Mouse (Mus musculus) Patski (cell line): Measurements from ENCODE around the gene Fam167b. TPM values are rescaled to one million over a fixed set of nuclear protein-coding genes. Genes with fewer than 3 reads are reported as not detected.

Experiments used
- ATAC-seq: fragments of 100-300 bp; one replicate; pipeline ENCODE4 v1.8.0; 2021
- CTCF ChIA-PET: fragments of 350-600 bp; sonication (Branson Sonifier 250); formaldehyde crosslinking; loops from one replicate; lab custom pipeline; 2022; ENCODE audit warnings: inconsistent platforms; lab: Charles Lee
- POLR2A ChIA-PET: fragments of 350-600 bp; sonication (Branson Sonifier 250); formaldehyde crosslinking; loops from one replicate; lab custom pipeline; 2022; ENCODE audit warnings: antibody characterized with exemption, inconsistent platforms; lab: Charles Lee
- DNase-seq: peaks from one replicate; pipeline ENCODE4 v3.0.0-alpha.2; 2011; ENCODE audit warnings: low read depth, low spot score
- H3K27me3 ChIP-seq: fragments of 371-371 bp; one replicate; pipeline ENCODE4 v1.5.1; 2021
- CTCF ChIP-seq: fragments of 100-300 bp; IDR thresholded peaks from one replicate; pipeline ENCODE4 v1.5.1; 2021
- in situ Hi-C: fragments of 300-500 bp; cut with MboI; formaldehyde crosslinking; loops from 3 replicates; pipeline ENCODE4 v1.11.1; 2018; ENCODE audit warnings: low pct_unique_long_range_greater_than_20kb, mixed read lengths
- polyA plus RNA-seq: library from polyadenylated mRNA; unstranded; gene quantifications from one replicate; pipeline ENCODE4 v1.2.3, GENCODE M21; 2021

The Fam167b gene
- polyA plus RNA-seq, 1 experiment from 2014 or later: not detected

DNA sequence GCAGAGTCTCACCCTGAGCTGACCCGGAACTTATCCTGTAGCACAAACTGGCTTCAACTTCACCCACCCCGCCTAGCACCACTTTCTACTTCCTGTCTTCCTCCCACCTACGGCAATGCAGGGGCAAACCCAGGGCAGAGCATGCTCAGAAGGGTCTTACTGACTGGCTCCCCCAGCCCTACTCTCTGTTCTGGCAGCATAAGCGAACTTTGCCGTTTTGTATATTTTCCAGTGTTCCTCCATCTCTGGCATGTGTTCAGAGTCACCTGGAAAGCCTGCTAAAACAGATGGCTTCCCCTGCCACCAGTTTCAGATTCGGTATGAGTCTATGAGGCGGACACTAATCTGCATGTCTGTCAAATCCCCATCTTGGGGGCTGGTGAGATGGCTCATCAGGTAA lies 2.0 kb upstream of the Fam167b start:
- CTCF ChIA-PET: no interaction called here
- no peak for TF ChIP-seq CTCF
- ATAC-seq: no peak

GRCm38 (mm10) chr4:129577688-129578087 lies 661 bp downstream of the Fam167b start:
- no peak for DNase-seq
- in situ Hi-C loops: no loop called here
- ChIA-PET CTCF (interaction anchor here (0.7 to 3.6 kb wide), 8 partner anchors 8 to 36 kb away, joined by 3 to 19 read pairs (median 4); no protein-coding TSS in a partner anchor), POLR2A (no interaction called here)
- no peak for TF ChIP-seq CTCF
- no peak for ATAC-seq
- H3K27me3 ChIP-seq: no peaks in the 10 kb centered on the region

More for the DNA sequence above, 2.0 kb upstream of the Fam167b start:
- in situ Hi-C loops: no loop called here
- no peaks in the 10 kb centered on the region for H3K27me3 ChIP-seq
- POLR2A ChIA-PET: no interaction called here
- no peak for DNase-seq

DNA sequence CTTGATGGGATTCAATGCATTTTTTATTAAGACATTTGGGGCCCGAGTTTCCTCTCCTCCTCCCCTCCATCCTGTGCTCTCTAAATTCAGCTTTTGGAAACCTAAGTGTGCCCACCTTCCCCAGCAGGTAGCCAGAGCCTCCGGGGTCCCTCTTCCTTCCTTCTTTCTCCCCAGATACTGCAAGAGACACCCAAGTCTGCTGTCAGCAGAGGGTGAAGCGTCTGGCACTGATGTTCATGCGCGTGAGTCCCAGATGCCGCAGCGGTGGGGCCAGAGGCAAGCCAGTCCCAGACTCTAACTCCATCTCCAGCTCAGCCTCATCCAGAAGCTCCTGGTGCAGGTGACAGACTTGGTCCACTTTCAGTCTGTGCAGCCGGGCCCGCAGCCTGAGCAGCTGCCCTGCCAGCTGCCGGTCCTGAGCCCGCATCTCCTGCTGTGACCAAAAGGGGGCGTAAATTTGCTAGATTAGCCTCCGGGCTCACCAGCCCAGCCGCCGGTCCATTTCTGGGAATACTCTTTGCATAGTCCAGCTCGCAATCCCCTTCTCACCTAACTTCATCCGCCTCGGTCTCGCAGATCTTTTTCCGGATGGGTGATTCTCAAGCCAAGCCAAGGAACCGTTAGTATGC lies 1.4 kb downstream of the Fam167b start:
- H3K27me3 ChIP-seq: no peaks in the 10 kb centered on the region
- ATAC-seq (no peak), DNase-seq (no peak)
- ChIA-PET CTCF (interaction anchor here (0.7 to 3.6 kb wide), 9 partner anchors 9 to 36 kb away, joined by 3 to 19 read pairs (median 4); no protein-coding TSS in a partner anchor), POLR2A (interaction anchor here (1.0 to 1.3 kb wide), 2 partner anchors 34 to 42 kb away, joined by 3 to 4 read pairs; partner anchors contain the start of gene Hdac1)
- TF ChIP-seq CTCF: peak; percentile 82
- in situ Hi-C loops: no loop called here

- in situ Hi-C loops: no loop called here
- DNase-seq (no peak), ATAC-seq (no peak)
- ChIA-PET POLR2A (no interaction called here), CTCF (no interaction called here)
- H3K27me3 ChIP-seq: no peaks in the 10 kb centered on the region
- TF ChIP-seq CTCF: no peak
Measured at GRCm38 (mm10) chr4:129575171-129575844, 3.0 kb downstream of the Fam167b start.

GRCm38 (mm10) chr4:129573430-129573829 lies 4.9 kb downstream of the Fam167b start, which contains the start of gene Lck:
Gene Lck (minus strand): TSS chr4:129573641.
- ATAC-seq: no peak
- ChIA-PET CTCF (interaction anchor here (2.1 kb wide), 1 partner anchor 36 kb away, joined by 5 read pairs; no protein-coding TSS in a partner anchor), POLR2A (no interaction called here)
- no peak for DNase-seq
- TF ChIP-seq CTCF: no peak
- in situ Hi-C loops: no loop called here
- no peaks in the 10 kb centered on the region for H3K27me3 ChIP-seq

- TF ChIP-seq CTCF: no peak
- no peak for DNase-seq
- CTCF ChIA-PET: interaction anchor here (2.1 kb wide), 1 partner anchor 36 kb away, joined by 5 read pairs; no protein-coding TSS in a partner anchor
- ATAC-seq: no peak
- no peaks in the 10 kb centered on the region for H3K27me3 ChIP-seq
- POLR2A ChIA-PET: no interaction called here
- in situ Hi-C loops: no loop called here
Measured at GRCm38 (mm10) chr4:129573093-129573370, 5.3 kb downstream of the Fam167b start.

- H3K27me3 ChIP-seq: no peaks in the 10 kb centered on the region
- no peak for ATAC-seq
- in situ Hi-C loops: no loop called here
- ChIA-PET CTCF (interaction anchor here (2.1 kb wide), 1 partner anchor 37 kb away, joined by 5 read pairs; no protein-coding TSS in a partner anchor), POLR2A (no interaction called here)
- no peak for DNase-seq
- TF ChIP-seq CTCF: no peak
Measured at GRCm38 (mm10) chr4:129572236-129573092, 5.9 kb downstream of the Fam167b start.

DNA sequence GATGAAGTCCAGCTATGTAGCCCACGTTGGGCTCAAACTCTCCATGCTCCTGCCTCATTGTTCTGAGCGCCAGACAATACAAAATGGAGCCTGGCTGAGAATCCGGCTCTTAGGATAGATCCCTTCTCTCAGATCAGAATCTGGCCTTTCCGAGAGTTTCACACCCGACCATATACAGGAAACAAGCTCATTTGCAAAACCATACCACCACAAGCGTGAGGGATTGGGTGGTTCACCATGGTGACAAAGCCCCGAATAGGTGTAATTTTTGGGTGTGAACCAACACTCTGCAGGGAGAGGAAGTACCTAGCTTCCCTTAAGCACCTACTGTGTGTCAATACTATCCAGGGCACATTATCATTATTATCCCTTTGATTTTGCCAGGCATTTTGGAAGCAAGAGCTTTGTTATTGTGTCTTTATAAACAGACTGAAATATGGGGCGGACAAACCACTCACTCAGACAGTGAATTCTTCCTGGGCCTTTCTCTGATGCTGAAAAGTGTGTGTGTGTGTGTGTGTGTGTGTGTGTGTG lies 6.7 kb downstream of the Fam167b start:
- POLR2A ChIA-PET: no interaction called here
- no peak for TF ChIP-seq CTCF
- no peaks in the 10 kb centered on the region for H3K27me3 ChIP-seq
- DNase-seq (no peak), ATAC-seq (no peak)
- in situ Hi-C loops: no loop called here
- CTCF ChIA-PET: interaction anchor here (2.1 kb wide), 1 partner anchor 37 kb away, joined by 5 read pairs; no protein-coding TSS in a partner anchor

- CTCF ChIA-PET: no interaction called here
Measured at GRCm38 (mm10) chr4:129570028-129570427, 8.3 kb downstream of the Fam167b start.

DNA sequence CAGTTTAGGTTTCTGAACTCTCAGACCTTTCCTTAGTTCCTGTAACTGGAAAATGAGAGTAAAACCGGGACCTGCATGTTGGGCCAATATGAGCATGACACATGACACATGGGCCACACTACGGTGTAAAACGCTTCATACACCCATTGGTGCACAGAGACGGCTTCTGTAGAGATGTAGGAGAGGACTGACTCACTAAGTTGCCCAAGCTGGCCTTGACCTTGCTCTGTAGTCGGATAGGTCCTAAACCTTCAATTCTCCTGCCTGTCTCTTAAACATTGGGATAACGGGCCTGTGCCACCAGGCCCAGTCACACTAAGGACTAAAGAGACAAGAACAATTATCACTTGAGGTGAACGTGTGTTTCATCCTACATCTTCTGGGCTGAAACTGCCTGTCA lies 10.0 kb downstream of the Fam167b start:
- in situ Hi-C loops: no loop called here
- CTCF ChIA-PET: no interaction called here
- POLR2A ChIA-PET: no interaction called here
- no peak for DNase-seq
- no peak for ATAC-seq
- no peaks in the 10 kb centered on the region for H3K27me3 ChIP-seq
- TF ChIP-seq CTCF: no peak

More at GRCm38 (mm10) chr4:129570028-129570427, 8.3 kb downstream of the Fam167b start:
- no peak for ATAC-seq
- no peaks in the 10 kb centered on the region for H3K27me3 ChIP-seq
- in situ Hi-C loops: no loop called here
- TF ChIP-seq CTCF: no peak
- POLR2A ChIA-PET: no interaction called here
- DNase-seq: no peak
